Mouse (Mus musculus) urinary bladder, adult 2 months (tissue): Measurements from ENCODE around the gene Gm3460. TPM values are rescaled to one million over a fixed set of nuclear protein-coding genes. Genes with fewer than 3 reads are reported as not detected.
"Not testable (repeated sequence)": the region's sequence is repeated elsewhere in the genome, so short reads cannot be mapped to it uniquely, and the experiment has no call there.

Source experiments
- DNase-seq: peaks from one replicate; pipeline ENCODE4 v3.0.0; 2022; ENCODE audit warnings: low spot score
- polyA plus RNA-seq: library from polyadenylated mRNA; depleted of rRNA; stranded (reverse); fragments of >200 nt; gene quantifications from 2 replicates; pipeline ENCODE4 v1.2.3, GENCODE M21; 2012; rRNA removed

The Gm3460 gene
- polyA plus RNA-seq = not detected in 2 replicates

DNA sequence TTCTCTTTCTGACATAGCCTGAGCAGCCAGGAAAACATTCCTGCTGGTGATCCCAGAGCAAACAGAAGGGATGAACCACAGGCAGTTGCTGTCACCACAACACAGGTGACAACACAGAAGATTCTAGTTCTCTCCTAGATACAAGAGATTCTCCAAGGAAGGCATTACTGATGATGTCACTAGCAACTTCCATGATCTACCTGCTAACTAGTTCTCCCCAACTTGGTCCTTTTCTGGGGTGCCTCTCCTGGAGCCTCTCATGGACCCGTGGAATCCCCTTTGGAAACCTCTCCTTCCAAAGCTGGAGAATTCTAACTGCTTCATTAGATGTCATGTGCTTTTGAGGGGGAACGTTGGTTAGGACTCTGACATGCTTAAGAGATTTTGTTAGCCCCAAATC is at the start of gene Gm3460:
Gm3460 (minus strand) TSS at position 101 of the 400 bp plus-strand sequence.
- not testable (repeated sequence) for DNase-seq

DNA sequence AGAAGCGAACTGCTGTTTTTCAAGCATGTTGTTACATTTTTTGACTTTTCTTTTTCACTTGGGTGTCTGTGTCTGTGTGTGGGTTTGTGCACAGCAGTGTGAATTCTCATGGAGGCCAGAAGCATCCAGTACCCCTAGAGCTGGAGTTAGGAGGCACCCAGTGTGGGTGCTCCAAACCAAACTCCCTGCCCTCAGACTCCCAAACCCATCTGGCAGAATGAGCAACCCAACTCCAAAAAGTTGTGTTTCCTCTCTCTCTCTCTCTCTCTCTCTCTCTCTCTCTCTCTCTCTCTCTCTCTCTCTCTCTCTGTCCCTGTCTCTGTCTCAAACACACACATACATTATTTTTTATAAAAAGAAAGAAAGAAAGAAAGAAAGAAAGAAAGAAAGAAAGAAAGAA is 15.8 kb downstream of the Gm3460 start:
- peak; percentile 17 for DNase-seq

DNA sequence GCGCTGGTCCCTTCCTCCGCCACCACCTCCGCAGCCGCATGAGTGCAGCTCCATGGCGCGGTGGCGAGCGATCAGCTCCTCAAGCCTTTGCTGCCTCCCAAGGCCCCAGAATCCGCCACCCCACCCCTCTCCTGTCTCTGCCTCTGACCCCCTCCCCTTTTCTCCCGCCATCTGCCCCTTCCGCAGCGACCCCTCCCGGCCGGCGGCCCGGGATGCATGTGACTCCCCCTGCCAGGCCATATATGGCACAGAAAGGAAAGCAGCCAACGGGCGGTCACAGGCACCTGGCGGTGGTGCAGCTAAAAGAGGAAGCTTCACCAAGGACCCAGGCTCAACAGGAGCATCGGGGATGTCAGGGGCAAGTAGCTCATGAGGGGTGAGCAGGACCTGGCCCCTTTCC is 17.2 kb downstream of the Gm3460 start:
- DNase-seq = peak; percentile 29

DNA sequence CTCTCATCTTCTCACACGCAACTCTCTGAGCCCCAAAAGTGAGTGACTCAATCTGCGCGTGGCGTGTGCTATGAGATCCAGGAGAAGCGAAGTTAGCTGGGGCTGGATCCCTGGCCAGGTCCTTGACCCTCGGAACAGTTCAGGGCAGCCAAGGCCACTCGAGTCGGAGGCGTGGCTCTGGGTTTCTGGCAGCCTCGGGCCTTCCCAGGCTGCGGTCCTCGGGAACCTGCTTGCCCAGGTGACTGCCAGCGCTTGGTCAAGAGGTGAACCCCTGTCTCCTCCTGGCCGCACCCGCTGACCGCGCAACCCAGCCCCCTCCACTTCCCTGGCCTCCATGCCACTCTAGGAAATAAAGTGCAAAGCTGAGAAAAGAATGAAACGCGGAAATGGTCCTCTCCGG is 17.7 kb downstream of the Gm3460 start:
- peak; percentile 20 for DNase-seq

DNA sequence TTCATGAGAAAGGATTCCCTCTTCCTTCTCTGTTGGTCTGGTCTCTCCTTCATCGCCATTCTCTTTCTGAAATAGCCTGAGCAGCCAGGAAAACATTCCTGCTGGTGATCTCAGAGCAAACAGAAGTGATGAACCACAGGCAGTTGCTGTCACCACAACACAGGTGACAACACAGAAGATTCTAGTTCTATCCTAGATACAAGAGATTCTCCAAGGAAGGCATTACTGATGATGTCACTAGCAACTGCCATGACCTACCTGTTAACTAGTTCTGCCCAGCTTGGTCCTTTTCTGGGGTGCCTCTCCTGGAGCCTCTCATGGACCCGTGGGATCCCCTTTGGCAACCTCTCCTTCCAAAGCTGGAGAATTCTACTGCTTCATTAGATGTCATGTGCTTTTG is 31.7 kb downstream of the Gm3460 start, which contains the start of gene Gm3629:
Gm3629 (minus strand) TSS at position 101 of the 400 bp plus-strand sequence.
- DNase-seq = not testable (repeated sequence)

Other genes with a start within 250 kb of the Gm3460 start
- not detected in 2 replicates for gene Gm16440, start 232.1 kb downstream of the Gm3460 start, polyA plus RNA-seq
- gene Gm3591, start 209.9 kb downstream of the Gm3460 start, polyA plus RNA-seq = 0.40 and 0.74 TPM in 2 replicates
- not detected in 2 replicates for gene Gm3594, start 177.8 kb downstream of the Gm3460 start, polyA plus RNA-seq
- not detected in 2 replicates for gene Gm8356, start 85.1 kb downstream of the Gm3460 start, polyA plus RNA-seq
- 0.75 and 0.87 TPM in 2 replicates for gene Gm3629, start 31.8 kb downstream of the Gm3460 start, polyA plus RNA-seq
- gene Gm10251, start 61.8 kb upstream of the Gm3460 start, polyA plus RNA-seq = not detected in 2 replicates
- 0.04 TPM in 1 of 2 replicates, not detected in the other for gene Gm8050, start 97.8 kb upstream of the Gm3460 start, polyA plus RNA-seq
- 9.9 and 19.2 TPM in 2 replicates for gene Gm3636, start 119.9 kb upstream of the Gm3460 start, polyA plus RNA-seq
- gene Gm8362, start 152.0 kb upstream of the Gm3460 start, polyA plus RNA-seq = not detected in 2 replicates
- gene Gm3642, start 217.9 kb upstream of the Gm3460 start, polyA plus RNA-seq = not detected in 2 replicates